Mouse (Mus musculus) lung, postnatal 0 days (tissue): ENCODE measurements around the gene Naga.
A peak's percentile ranks its signal among the peaks of the same experiment; 100 is the strongest.

ENCODE experiments used
- CTCF ChIP-seq: IDR thresholded peaks from 2 replicates; pipeline ENCODE4 v1.5.1; 2016; ENCODE audit warnings: antibody characterized with exemption, mild to moderate bottlenecking
- EP300 ChIP-seq: IDR thresholded peaks from 2 replicates; pipeline ENCODE4 v1.6.1; 2016; ENCODE audit warnings: antibody characterized with exemption, mild to moderate bottlenecking, control low read depth

DNA sequence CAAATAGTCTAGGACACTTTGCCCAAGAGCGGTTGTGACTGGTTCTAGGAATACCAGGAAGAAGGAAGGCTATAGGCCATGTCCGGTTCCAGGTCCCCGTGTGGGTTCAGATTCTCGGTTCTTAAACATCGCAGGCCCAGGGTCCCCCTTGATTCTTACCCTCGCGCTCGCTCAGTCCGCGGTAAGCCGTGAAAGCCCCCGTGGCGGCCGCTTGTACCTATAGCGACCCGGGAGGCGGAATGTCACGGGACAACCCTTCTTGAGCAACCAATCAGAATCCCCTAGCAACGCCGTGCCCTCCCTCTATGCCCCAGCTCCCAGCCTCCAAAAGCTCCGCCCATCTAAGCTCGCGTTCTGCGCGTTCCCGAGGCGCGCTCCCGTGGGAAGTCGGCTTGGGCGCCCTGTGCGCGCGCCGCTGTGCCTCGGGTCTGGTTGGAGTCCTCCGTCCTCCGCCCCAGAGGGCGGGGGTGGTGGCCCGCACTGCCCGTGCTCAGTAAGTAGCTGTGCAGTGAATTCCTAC lies at the start of gene Naga, which contains the start of the genes Pheta2 and Smdt1:
- TF ChIP-seq EP300 (no peak), CTCF (peak; percentile 42; the same call in 1 of the 2 replicates)
